Mouse (Mus musculus): Measurements from ENCODE around the gene H2-T23. TPM values are rescaled to one million over a fixed set of nuclear protein-coding genes. Genes with fewer than 3 reads are reported as not detected.
"Not testable (repeated sequence)": the region's sequence is repeated elsewhere in the genome, so short reads cannot be mapped to it uniquely, and the experiment has no call there.

Gene H2-T23
- polyA plus RNA-seq, 1 experiment: 13.6 TPM

DNA sequence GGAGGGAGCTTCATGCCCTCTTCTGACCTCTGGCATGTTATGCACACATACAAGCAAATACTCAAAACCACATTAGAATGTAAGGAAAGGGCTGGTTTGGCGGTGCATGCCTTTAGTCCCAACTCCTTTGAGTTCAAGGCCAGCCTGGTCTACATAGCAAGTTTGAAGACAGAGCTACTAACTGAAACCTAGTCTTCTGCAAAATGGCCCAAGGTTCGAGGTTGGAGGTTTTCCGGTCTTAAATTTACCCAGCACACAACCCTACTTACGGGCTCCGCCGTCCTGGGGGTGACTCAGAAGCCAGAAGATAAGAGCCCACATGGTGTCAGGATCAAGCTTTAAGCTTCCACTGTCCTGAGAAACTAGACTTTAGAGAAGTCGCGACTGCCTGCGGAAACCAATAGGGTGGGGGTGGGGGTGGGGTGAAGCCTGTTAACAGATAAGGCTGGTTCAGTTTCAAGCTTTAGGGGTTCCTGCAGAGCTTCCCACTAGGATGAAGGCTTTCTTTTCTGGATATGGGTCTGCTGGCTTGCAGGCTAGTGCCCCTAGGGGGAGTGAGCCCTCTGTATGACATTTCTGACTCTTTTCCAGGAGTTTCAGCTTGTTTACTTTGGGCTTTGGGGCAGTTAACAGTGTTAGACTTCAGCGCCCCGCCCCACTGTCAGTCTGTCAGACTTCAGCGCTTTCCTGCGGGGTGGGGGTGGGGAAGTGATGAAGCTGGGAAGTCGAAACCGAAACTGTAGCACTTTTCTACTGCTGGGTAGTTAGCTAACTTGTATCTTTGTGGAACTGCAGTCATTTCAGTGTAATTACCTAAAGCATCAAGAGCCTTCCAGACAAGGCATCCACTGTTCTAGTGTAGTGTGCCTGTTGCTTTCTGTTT is 12.2 kb downstream of the H2-T23 start, which contains the start of gene H2-T24:
H2-T24 (minus strand) TSS at position 370 of the 883 bp plus-strand sequence.
- TF ChIP-seq POLR2AphosphoS2 (IDR thresholded peaks at IDR 0.05; ENCODE audit: insufficient read length, low read depth): no peak
- TF ChIP-seq REST (IDR thresholded peaks at IDR 0.05; ENCODE audit: insufficient read depth, insufficient read length): no peak
- TF ChIP-seq SRF (IDR thresholded peaks at IDR 0.05; ENCODE audit: control insufficient read depth, insufficient read length, low read depth): no peak
- TF ChIP-seq CEBPB (IDR thresholded peaks at IDR 0.05; ENCODE audit: insufficient read depth, poor library complexity, severe bottlenecking): no peak
- TF ChIP-seq USF1 (IDR thresholded peaks at IDR 0.05; ENCODE audit: low read depth): no peak
- no peak for TF ChIP-seq E2F4 (IDR thresholded peaks at IDR 0.05; ENCODE audit: insufficient read depth)
- no peak for TF ChIP-seq MYOD1 (IDR thresholded peaks at IDR 0.05; ENCODE audit: control insufficient read depth in 1 of 3, insufficient read length in 2 of 3, low read depth in 2 of 3)
- TF ChIP-seq MYOG (IDR thresholded peaks at IDR 0.05; ENCODE audit: control insufficient read depth in 1 of 3, insufficient read depth in 1 of 3, insufficient read length in 2 of 3, low read depth in 2 of 3): no peak
- TF ChIP-seq MAX (IDR thresholded peaks at IDR 0.05; ENCODE audit: low read depth): no peak
- no peak for TF ChIP-seq TCF12 (IDR thresholded peaks at IDR 0.05; ENCODE audit: insufficient read depth, poor library complexity, severe bottlenecking)
- no peak for TF ChIP-seq TCF3 (IDR thresholded peaks at IDR 0.05; ENCODE audit: insufficient read length, low read depth)
- TF ChIP-seq POLR2A (IDR thresholded peaks at IDR 0.05; ENCODE audit: insufficient read length, low read depth): no peak
- H3ac ChIP-seq (ENCODE audit: control insufficient read depth, insufficient read length): no peak within 1 kb of the TSS
- H3K36me3 ChIP-seq (ENCODE audit: control insufficient read depth, insufficient read depth): no peaks in the 10 kb centered on the region
- no peak within 1 kb of the TSS for H3K4me3 ChIP-seq
- H3K79me2 ChIP-seq (ENCODE audit: control insufficient read depth, insufficient read depth): peaks cover 68% of the 10 kb centered on the region
- no peaks in the 10 kb centered on the region for H3K27me3 ChIP-seq (ENCODE audit: control insufficient read depth, insufficient read depth, insufficient read length)
- H3K4me2 ChIP-seq (ENCODE audit: low read depth): peak within 1 kb of the TSS; percentile 42

- TF ChIP-seq POLR2A (IDR thresholded peaks at IDR 0.05; ENCODE audit: insufficient read length, low read depth): no peak
- H3K4me2 ChIP-seq (ENCODE audit: low read depth): peak overlapping the region; percentile 42
- no peak overlapping the region for H3ac ChIP-seq (ENCODE audit: control insufficient read depth, insufficient read length)
- H3K27me3 ChIP-seq (ENCODE audit: control insufficient read depth, insufficient read depth, insufficient read length): no peaks in the 10 kb centered on the region
- H3K4me3 ChIP-seq: no peak overlapping the region
- H3K36me3 ChIP-seq (ENCODE audit: control insufficient read depth, insufficient read depth): peaks cover 3% of the 10 kb centered on the region
- H3K79me2 ChIP-seq (ENCODE audit: control insufficient read depth, insufficient read depth): peaks cover 72% of the 10 kb centered on the region
Observed at GRCm38 (mm10) chr17:36019519-36019918, 13.1 kb downstream of the H2-T23 start.

DNA sequence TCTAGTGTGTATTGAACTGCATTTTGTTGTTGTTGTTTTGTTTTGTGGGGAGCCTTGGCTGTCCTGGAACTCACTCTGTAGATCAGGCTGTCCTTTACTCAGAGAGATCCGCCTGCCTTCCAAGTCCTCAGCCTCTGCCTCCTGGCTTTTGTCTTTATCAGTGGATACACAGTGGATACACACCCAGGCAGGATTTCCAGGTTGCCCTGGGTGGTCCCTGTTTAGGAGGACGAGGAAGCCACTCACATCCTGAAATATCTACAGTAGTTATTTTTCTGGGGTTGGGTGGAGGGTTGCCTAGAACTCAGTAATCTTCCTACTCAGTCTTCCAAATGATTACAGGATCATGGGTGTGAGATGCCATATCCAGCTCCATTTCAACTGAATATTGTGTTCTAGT is 13.7 kb downstream of the H2-T23 start:
- TF ChIP-seq REST (IDR thresholded peaks at IDR 0.05; ENCODE audit: insufficient read depth, insufficient read length) (no peak), POLR2AphosphoS2 (IDR thresholded peaks at IDR 0.05; ENCODE audit: insufficient read length, low read depth) (no peak), MYOD1 (IDR thresholded peaks at IDR 0.05; ENCODE audit: control insufficient read depth in 1 of 3, insufficient read length in 2 of 3, low read depth in 2 of 3) (no peak), SRF (IDR thresholded peaks at IDR 0.05; ENCODE audit: control insufficient read depth, insufficient read length, low read depth) (no peak), TCF12 (IDR thresholded peaks at IDR 0.05; ENCODE audit: insufficient read depth, poor library complexity, severe bottlenecking) (no peak)
- no peak overlapping the region for H3ac ChIP-seq (ENCODE audit: control insufficient read depth, insufficient read length)
- H3K4me3 ChIP-seq: no peak overlapping the region
- H3K27me3 ChIP-seq (ENCODE audit: control insufficient read depth, insufficient read depth, insufficient read length): no peaks in the 10 kb centered on the region
- peaks cover 3% of the 10 kb centered on the region for H3K36me3 ChIP-seq (ENCODE audit: control insufficient read depth, insufficient read depth)
- peaks cover 76% of the 10 kb centered on the region for H3K79me2 ChIP-seq (ENCODE audit: control insufficient read depth, insufficient read depth)
- no peak overlapping the region for H3K4me2 ChIP-seq (ENCODE audit: low read depth)

GRCm38 (mm10) chr17:36017046-36017445 is 15.6 kb downstream of the H2-T23 start:
- Histone ChIP-seq H3K4me2 (ENCODE audit: low read depth) (no peak overlapping the region), H3K27me3 (ENCODE audit: control insufficient read depth, insufficient read depth, insufficient read length) (no peaks in the 10 kb centered on the region), H3K4me3 (no peak overlapping the region), H3ac (ENCODE audit: control insufficient read depth, insufficient read length) (no peak overlapping the region), H3K79me2 (ENCODE audit: control insufficient read depth, insufficient read depth) (peaks cover 64% of the 10 kb centered on the region), H3K36me3 (ENCODE audit: control insufficient read depth, insufficient read depth) (peaks cover 3% of the 10 kb centered on the region)
- TF ChIP-seq POLR2AphosphoS2 (IDR thresholded peaks at IDR 0.05; ENCODE audit: insufficient read length, low read depth): no peak
- no peak for TF ChIP-seq MYOD1 (IDR thresholded peaks at IDR 0.05; ENCODE audit: control insufficient read depth in 1 of 3, insufficient read length in 2 of 3, low read depth in 2 of 3)
- TF ChIP-seq CEBPB (IDR thresholded peaks at IDR 0.05; ENCODE audit: insufficient read depth, poor library complexity, severe bottlenecking): no peak
- TF ChIP-seq REST (IDR thresholded peaks at IDR 0.05; ENCODE audit: insufficient read depth, insufficient read length): no peak
- TF ChIP-seq USF1 (IDR thresholded peaks at IDR 0.05; ENCODE audit: low read depth): no peak
- no peak for TF ChIP-seq POLR2A (IDR thresholded peaks at IDR 0.05; ENCODE audit: insufficient read length, low read depth)
- no peak for TF ChIP-seq MAX (IDR thresholded peaks at IDR 0.05; ENCODE audit: low read depth)
- TF ChIP-seq TCF3 (IDR thresholded peaks at IDR 0.05; ENCODE audit: insufficient read length, low read depth): no peak
- TF ChIP-seq E2F4 (IDR thresholded peaks at IDR 0.05; ENCODE audit: insufficient read depth): no peak
- no peak for TF ChIP-seq TCF12 (IDR thresholded peaks at IDR 0.05; ENCODE audit: insufficient read depth, poor library complexity, severe bottlenecking)
- no peak for TF ChIP-seq SRF (IDR thresholded peaks at IDR 0.05; ENCODE audit: control insufficient read depth, insufficient read length, low read depth)
- TF ChIP-seq MYOG (IDR thresholded peaks at IDR 0.05; ENCODE audit: control insufficient read depth in 1 of 3, insufficient read depth in 1 of 3, insufficient read length in 2 of 3, low read depth in 2 of 3): no peak

GRCm38 (mm10) chr17:36014977-36015376 is 17.7 kb downstream of the H2-T23 start:
- Histone ChIP-seq H3K4me3 (no peak overlapping the region), H3K4me2 (ENCODE audit: low read depth) (no peak overlapping the region), H3K27me3 (ENCODE audit: control insufficient read depth, insufficient read depth, insufficient read length) (no peaks in the 10 kb centered on the region), H3ac (ENCODE audit: control insufficient read depth, insufficient read length) (no peak overlapping the region), H3K36me3 (ENCODE audit: control insufficient read depth, insufficient read depth) (peaks cover 3% of the 10 kb centered on the region), H3K79me2 (ENCODE audit: control insufficient read depth, insufficient read depth) (peaks cover 49% of the 10 kb centered on the region)
- TF ChIP-seq TCF12 (IDR thresholded peaks at IDR 0.05; ENCODE audit: insufficient read depth, poor library complexity, severe bottlenecking): no peak

DNA sequence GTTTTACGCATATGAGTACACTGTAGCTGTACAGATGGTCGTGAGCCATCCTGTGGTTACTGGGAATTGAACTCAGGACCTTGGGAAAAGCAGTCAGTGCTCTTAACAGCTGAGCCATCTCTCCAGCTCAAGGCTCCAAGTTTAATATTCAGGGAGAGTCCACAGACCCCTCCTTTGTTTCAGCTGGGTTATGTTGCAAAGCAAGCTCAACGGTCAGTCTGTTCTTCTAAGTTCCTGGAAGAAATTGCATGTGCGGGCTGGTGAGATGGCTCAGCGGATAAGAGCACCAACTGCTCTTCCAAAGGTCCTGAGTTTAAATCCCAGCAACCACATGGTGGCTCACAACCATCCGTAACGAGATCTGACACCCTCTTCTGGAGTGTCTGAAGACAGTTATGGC is 28.2 kb downstream of the H2-T23 start:
- H3K4me3 ChIP-seq; H3K36me3 ChIP-seq (ENCODE audit: control insufficient read depth, insufficient read depth); H3K27me3 ChIP-seq (ENCODE audit: control insufficient read depth, insufficient read depth, insufficient read length); H3K4me2 ChIP-seq (ENCODE audit: low read depth); H3ac ChIP-seq (ENCODE audit: control insufficient read depth, insufficient read length): not testable (repeated sequence)
- H3K79me2 ChIP-seq (ENCODE audit: control insufficient read depth, insufficient read depth): peaks cover 58% of the 10 kb centered on the region
